Mouse (Mus musculus) neural tube, embryonic 12.5 days (tissue): Measurements from ENCODE around the gene Elmod3. TPM values are rescaled to one million over a fixed set of nuclear protein-coding genes. Genes with fewer than 3 reads are reported as not detected.

Experiments used
- ATAC-seq: fragments of 200-750 bp; cut with Nextera tagmentation; 2 replicates; pipeline ENCODE4 v1.8.0; 2017; ENCODE audit warnings: low read depth, mild to moderate bottlenecking, moderate TSS enrichment, moderate library complexity; ENCODE audit not compliant: low FRiP score
- H3K27ac ChIP-seq: fragments of 300-500 bp; sonication (generic); 2 replicates; pipeline ENCODE4 v1.5.1; 2016
- H3K27me3 ChIP-seq: fragments of 300-500 bp; sonication (generic); replicated peaks from 2 replicates; pipeline ENCODE4 v1.6.1; 2016; ENCODE audit warnings: mild to moderate bottlenecking
- H3K36me3 ChIP-seq: fragments of 300-500 bp; sonication (generic); 2 replicates; pipeline ENCODE4 v1.6.1; 2016; ENCODE audit warnings: mild to moderate bottlenecking
- H3K4me1 ChIP-seq: fragments of 300-500 bp; sonication (generic); 2 replicates; pipeline ENCODE4 v1.6.1; 2016
- H3K4me2 ChIP-seq: fragments of 300-500 bp; sonication (generic); replicated peaks from 2 replicates; pipeline ENCODE4 v1.6.1; 2016; ENCODE audit warnings: mild to moderate bottlenecking
- H3K4me3 ChIP-seq: fragments of 300-500 bp; sonication (generic); 2 replicates; pipeline ENCODE4 v1.5.1; 2016
- H3K9ac ChIP-seq: fragments of 300-500 bp; sonication (generic); 2 replicates; pipeline ENCODE4 v1.6.1; 2016; ENCODE audit warnings: mild to moderate bottlenecking
- H3K9me3 ChIP-seq: fragments of 300-500 bp; sonication (generic); 2 replicates; pipeline ENCODE4 v1.6.1; 2016; ENCODE audit warnings: mild to moderate bottlenecking
- WGBS: fragments of 180-500 bp; shearing (Covaris S2); methylation state at CpG from one replicate; pipeline ENCODE4 v1.1.7; 2016; 5-methylcytosine and 5-hydroxymethylcytosine counted together
- polyA plus RNA-seq: library from polyadenylated mRNA; unstranded; fragments of >200 nt; fragmentation: Nextera tagmentation; extraction: Ambion mirVana; gene quantifications from 2 replicates; pipeline ENCODE4 v1.2.1, GENCODE M21; 2016

The Elmod3 gene
- polyA plus RNA-seq, 1 experiment from 2014 or later = 17.2 TPM

- no peak overlapping the region for H3K4me3 ChIP-seq
- peaks cover 18% of the 10 kb centered on the region for H3K36me3 ChIP-seq
- no peak overlapping the region for H3K4me2 ChIP-seq
- no peaks in the 10 kb centered on the region for H3K4me1 ChIP-seq
- WGBS = 78% methylated on average over 7 of the region's 7 CpGs
- H3K9ac ChIP-seq = no peak overlapping the region
- ATAC-seq = no peak
- no peaks in the 10 kb centered on the region for H3K27me3 ChIP-seq
- no peaks in the 10 kb centered on the region for H3K9me3 ChIP-seq
- H3K27ac ChIP-seq = no peak overlapping the region
Observed at GRCm38 (mm10) chr6:72626391-72626790, 28.2 kb upstream of the Elmod3 start.

GRCm38 (mm10) chr6:72623661-72624402 is 25.6 kb upstream of the Elmod3 start:
- peaks cover 7% of the 10 kb centered on the region for H3K36me3 ChIP-seq
- H3K4me2 ChIP-seq = no peak overlapping the region
- no peaks in the 10 kb centered on the region for H3K27me3 ChIP-seq
- no peak for ATAC-seq
- H3K27ac ChIP-seq = no peak overlapping the region
- no peak overlapping the region for H3K4me3 ChIP-seq
- H3K9me3 ChIP-seq = no peaks in the 10 kb centered on the region
- H3K4me1 ChIP-seq = no peaks in the 10 kb centered on the region
- WGBS = 85% methylated on average over 8 of the region's 8 CpGs
- H3K9ac ChIP-seq = no peak overlapping the region

GRCm38 (mm10) chr6:72622917-72623316 is 24.7 kb upstream of the Elmod3 start:
- Histone ChIP-seq H3K9ac (no peak overlapping the region), H3K4me3 (no peak overlapping the region), H3K9me3 (no peaks in the 10 kb centered on the region), H3K27me3 (no peaks in the 10 kb centered on the region), H3K4me2 (no peak overlapping the region), H3K36me3 (peaks cover 7% of the 10 kb centered on the region), H3K4me1 (no peaks in the 10 kb centered on the region), H3K27ac (no peak overlapping the region)
- no peak for ATAC-seq
- WGBS = 39% methylated on average over 3 of the region's 3 CpGs

GRCm38 (mm10) chr6:72620920-72621319 is 22.7 kb upstream of the Elmod3 start:
- Histone ChIP-seq H3K27ac (no peak overlapping the region), H3K4me1 (peaks cover 2% of the 10 kb centered on the region), H3K9ac (no peak overlapping the region), H3K4me2 (no peak overlapping the region), H3K4me3 (no peak overlapping the region), H3K36me3 (no peaks in the 10 kb centered on the region), H3K27me3 (no peaks in the 10 kb centered on the region), H3K9me3 (no peaks in the 10 kb centered on the region)
- 88% methylated on average over 5 of the region's 5 CpGs for WGBS
- no peak for ATAC-seq

- no peak overlapping the region for H3K4me2 ChIP-seq
- peaks cover 12% of the 10 kb centered on the region for H3K4me1 ChIP-seq
- no peak for ATAC-seq
- no peaks in the 10 kb centered on the region for H3K9me3 ChIP-seq
- WGBS = 62% methylated on average over 12 of the region's 12 CpGs
- no peak overlapping the region for H3K4me3 ChIP-seq
- H3K27ac ChIP-seq = no peak overlapping the region
- no peak overlapping the region for H3K9ac ChIP-seq
- H3K27me3 ChIP-seq = no peaks in the 10 kb centered on the region
- H3K36me3 ChIP-seq = no peaks in the 10 kb centered on the region
Observed at GRCm38 (mm10) chr6:72619734-72620532, 21.7 kb upstream of the Elmod3 start.

GRCm38 (mm10) chr6:72616643-72617288 is 18.6 kb upstream of the Elmod3 start, which contains the start of gene Tgoln1:
Gene Tgoln1, minus strand, starts transcription at chr6:72617000.
- H3K4me3 ChIP-seq = peak within 1 kb of the TSS; percentile 76
- peak within 1 kb of the TSS; percentile 72 for H3K27ac ChIP-seq
- H3K4me2 ChIP-seq = peak within 1 kb of the TSS; percentile 96
- H3K4me1 ChIP-seq = peaks cover 21% of the 10 kb centered on the region
- peak within 1 kb of the TSS; percentile 79 for H3K9ac ChIP-seq
- peak; percentile 99 for ATAC-seq
- H3K36me3 ChIP-seq = peaks cover 10% of the 10 kb centered on the region
- H3K9me3 ChIP-seq = no peaks in the 10 kb centered on the region
- H3K27me3 ChIP-seq = no peaks in the 10 kb centered on the region
- under 1% methylated on average over 41 of the region's 41 CpGs for WGBS

- WGBS = 29% methylated on average over 25 of the region's 25 CpGs
- peaks cover 21% of the 10 kb centered on the region for H3K4me1 ChIP-seq
- peaks cover 20% of the 10 kb centered on the region for H3K36me3 ChIP-seq
- H3K9me3 ChIP-seq = no peaks in the 10 kb centered on the region
- ATAC-seq = no peak
- no peaks in the 10 kb centered on the region for H3K27me3 ChIP-seq
- peak overlapping the region; percentile 96 for H3K4me2 ChIP-seq
- peak overlapping the region; percentile 76 for H3K4me3 ChIP-seq
- peak overlapping the region; percentile 79 for H3K9ac ChIP-seq
- H3K27ac ChIP-seq = no peak overlapping the region
Observed at GRCm38 (mm10) chr6:72615561-72616375, 17.6 kb upstream of the Elmod3 start.

GRCm38 (mm10) chr6:72615151-72615550 is 16.9 kb upstream of the Elmod3 start:
- Histone ChIP-seq H3K9me3 (no peaks in the 10 kb centered on the region), H3K4me3 (peak overlapping the region; percentile 76), H3K27ac (no peak overlapping the region), H3K9ac (peak overlapping the region; percentile 79; the same call in 1 of the 2 replicates), H3K36me3 (peaks cover 26% of the 10 kb centered on the region), H3K4me1 (peaks cover 21% of the 10 kb centered on the region), H3K4me2 (peak overlapping the region; percentile 96), H3K27me3 (no peaks in the 10 kb centered on the region)
- ATAC-seq = no peak
- WGBS = 75% methylated on average over 2 of the region's 2 CpGs

- Histone ChIP-seq H3K27me3 (no peaks in the 10 kb centered on the region), H3K4me1 (peaks cover 12% of the 10 kb centered on the region), H3K27ac (no peak overlapping the region), H3K9me3 (no peaks in the 10 kb centered on the region), H3K4me3 (no peak overlapping the region), H3K36me3 (peaks cover 64% of the 10 kb centered on the region), H3K9ac (no peak overlapping the region), H3K4me2 (no peak overlapping the region)
- 84% methylated on average over 4 of the region's 4 CpGs for WGBS
- ATAC-seq = no peak
Observed at GRCm38 (mm10) chr6:72610261-72610660, 12.0 kb upstream of the Elmod3 start.

GRCm38 (mm10) chr6:72608662-72609184 is 10.5 kb upstream of the Elmod3 start:
- Histone ChIP-seq H3K27ac (no peak overlapping the region), H3K9ac (no peak overlapping the region), H3K4me1 (no peaks in the 10 kb centered on the region), H3K9me3 (no peaks in the 10 kb centered on the region), H3K27me3 (no peaks in the 10 kb centered on the region), H3K4me2 (no peak overlapping the region), H3K4me3 (no peak overlapping the region), H3K36me3 (peaks cover 71% of the 10 kb centered on the region)
- 87% methylated on average over 4 of the region's 4 CpGs for WGBS
- ATAC-seq = no peak

- Histone ChIP-seq H3K27me3 (no peaks in the 10 kb centered on the region), H3K27ac (no peak overlapping the region), H3K9ac (no peak overlapping the region), H3K4me1 (no peaks in the 10 kb centered on the region), H3K36me3 (peaks cover 72% of the 10 kb centered on the region), H3K4me3 (no peak overlapping the region), H3K4me2 (no peak overlapping the region), H3K9me3 (no peaks in the 10 kb centered on the region)
- no peak for ATAC-seq
- 92% methylated on average over 5 of the region's 5 CpGs for WGBS
Observed at GRCm38 (mm10) chr6:72607676-72608075, 9.5 kb upstream of the Elmod3 start.
